22 mouse cellular contexts compared by ENCODE assay signal in genomic region chr7:3715249-3715648, GRCm38 (mm10). TPM values are rescaled to one million over a fixed set of nuclear protein-coding genes. Genes with fewer than 3 reads are reported as not detected.
DNase-seq lines count a peak whose midpoint lies in the region; ATAC-seq and TF ChIP-seq lines count a peak whose summit lies in the region.
"Had no signal": no experiment of that assay in that cellular context is flagged by ENCODE, and none has a peak within 500 bp of the region (broad histone marks: within the 10 kb centered on the region; RNA-seq: fewer than 3 reads in every experiment).

No protein-coding gene starts in this region.

- H3K9ac ChIP-seq in MEL (ENCODE audit: control insufficient read depth, low read depth, low read length, poor library complexity, severe bottlenecking): no peak overlapping the region
- H3K9ac ChIP-seq: embryonic facial prominence, embryonic 15.5 days; heart, embryonic 12.5 days; hindbrain, embryonic 12.5 days had no signal

- peaks cover 0 to 9% of the 10 kb centered on the region in 2 experiments; a peak in 2 of 4 replicates for H3K4me1 ChIP-seq in MEL (ENCODE audit: control insufficient read depth in 1 of 2, insufficient read depth in 2 of 2, low read length in 2 of 2)
- peaks cover 52% of the 10 kb centered on the region for H3K4me1 ChIP-seq in bone marrow macrophage, adult 2 months (ENCODE audit: control insufficient read depth, insufficient read depth, low read length)
- H3K4me1 ChIP-seq: embryonic facial prominence, embryonic 15.5 days; heart, embryonic 12.5 days; hindbrain, embryonic 12.5 days had no signal

- no peak overlapping the region for H3K27ac ChIP-seq in layer of hippocampus, adult 2 months
- no peak overlapping the region for H3K27ac ChIP-seq in MEL (ENCODE audit: control insufficient read depth, low read depth, low read length)
- 0 out of 2 replicates have a peak overlapping the region, but pooled peaks have one; percentile 25 for H3K27ac ChIP-seq in bone marrow macrophage, adult 2 months (ENCODE audit: insufficient read depth, low read depth, low read length)
- H3K27ac ChIP-seq: embryonic facial prominence, embryonic 15.5 days; hindbrain, embryonic 12.5 days had no signal

- H3K79me2 ChIP-seq in MEL (ENCODE audit: control insufficient read depth, insufficient read depth, low read length, poor library complexity): no peaks in the 10 kb centered on the region

- peaks cover 0 to 2% of the 10 kb centered on the region in 2 experiments; a peak in 1 of 4 replicates for H3K36me3 ChIP-seq in MEL (ENCODE audit: control insufficient read depth in 1 of 2, insufficient read depth in 2 of 2, low read length in 2 of 2)
- H3K36me3 ChIP-seq: embryonic facial prominence, embryonic 15.5 days; G1E; heart, embryonic 12.5 days; hindbrain, embryonic 12.5 days had no signal

- ATAC-seq in megakaryocyte, adult 5-6 weeks (ENCODE audit: poor library complexity, severe bottlenecking): peak; percentile 53
- ATAC-seq: CD4-positive, CD25-positive, alpha-beta regulatory T cell, adult 4 months; forebrain, embryonic 16.5 days; hindbrain, embryonic 16.5 days; inflammation-experienced regulatory T-cells, adult 6 months had no signal

- no peak for TF ChIP-seq CTCF in layer of hippocampus, adult 2 months (conservative IDR thresholded peaks at IDR 0.05)
- no peak for TF ChIP-seq CTCF in MEL (IDR thresholded peaks at IDR 0.05 in 2 of 3, conservative IDR thresholded peaks at IDR 0.05 in 1 of 3; ENCODE audit: control insufficient read depth in 1 of 3, insufficient read depth in 1 of 3, low read depth in 2 of 3, low read length in 3 of 3, poor library complexity in 1 of 3, severe bottlenecking in 1 of 3)
- TF ChIP-seq CTCF in bone marrow macrophage, adult 2 months (IDR thresholded peaks at IDR 0.05; ENCODE audit: low read depth, low read length): no peak

- no peaks in the 10 kb centered on the region for H3K9me3 ChIP-seq in MEL (replicated peaks; ENCODE audit: insufficient read depth, low read length)
- H3K9me3 ChIP-seq: embryonic facial prominence, embryonic 15.5 days; G1E; heart, embryonic 12.5 days; hindbrain, embryonic 12.5 days had no signal

- DNase-seq in layer of hippocampus, postnatal 10 days (ENCODE audit: low spot score in 2 of 2): peak; percentile 2 to 7
- DNase-seq in layer of hippocampus, adult 2 months (ENCODE audit: low spot score in 2 of 2): no peak
- DNase-seq in MEL (ENCODE audit: low read depth, low spot score): peak; percentile 32
- no peak for DNase-seq in cerebellum, adult 9-11 months
- DNase-seq in cerebellum, adult 8-10 months: no peak
- DNase-seq in cerebellum, postnatal 25 days: no peak
- DNase-seq: adrenal gland, postnatal 10 days; B cell, adult 2 months; cerebellum, adult 9-10 months; embryo, embryonic 11 days; gastrocnemius, postnatal 10 days; heart, postnatal 36 days had no signal

- H3K27me3 ChIP-seq in MEL (ENCODE audit: control insufficient read depth in 1 of 2, insufficient read depth in 2 of 2, low read length in 2 of 2): no peaks in the 10 kb centered on the region
- H3K27me3 ChIP-seq: embryonic facial prominence, embryonic 15.5 days; heart, embryonic 12.5 days; hindbrain, embryonic 12.5 days had no signal

- H3K4me3 ChIP-seq in layer of hippocampus, adult 2 months: no peak overlapping the region
- H3K4me3 ChIP-seq in MEL (ENCODE audit: control insufficient read depth in 1 of 2, insufficient read depth in 1 of 2, low read depth in 2 of 2, low read length in 2 of 2): no peak overlapping the region
- H3K4me3 ChIP-seq in bone marrow macrophage, adult 2 months (ENCODE audit: insufficient read depth, low read length): no peak overlapping the region
- H3K4me3 ChIP-seq: embryonic facial prominence, embryonic 15.5 days; heart, embryonic 12.5 days; hindbrain, embryonic 12.5 days had no signal

- no peak for TF ChIP-seq EP300 in MEL (IDR thresholded peaks at IDR 0.05; ENCODE audit: low read depth in 1 of 2, low read length in 2 of 2)

- no peak for TF ChIP-seq POLR2A in MEL (IDR thresholded peaks at IDR 0.05; ENCODE audit: control insufficient read depth in 1 of 2, insufficient read depth in 1 of 2, low read depth in 1 of 2, low read length in 2 of 2, poor library complexity in 1 of 2)
- TF ChIP-seq POLR2A in bone marrow macrophage, adult 2 months (IDR thresholded peaks at IDR 0.05; ENCODE audit: borderline replicate concordance, low read depth, low read length): no peak

- no peak for TF ChIP-seq RAD21 in MEL (IDR thresholded peaks at IDR 0.05; ENCODE audit: low read depth, low read length)

TF ChIP-seq in MEL, 35 proteins besides CTCF, POLR2A, EP300 and RAD21 (continues in another document):
- TF ChIP-seq USF2 (IDR thresholded peaks at IDR 0.05; ENCODE audit: borderline replicate concordance in 1 of 2, insufficient read depth in 1 of 2, low read depth in 1 of 2, low read length in 2 of 2) (no peak), BHLHE40 (IDR thresholded peaks at IDR 0.05; ENCODE audit: borderline replicate concordance, low read depth, low read length) (no peak), MEF2A (IDR thresholded peaks at IDR 0.05; ENCODE audit: extremely low read depth, insufficient replicate concordance, low read depth, low read length, poor library complexity, severe bottlenecking) (no peak), E2F4 (IDR thresholded peaks at IDR 0.05; ENCODE audit: borderline replicate concordance, low read depth, low read length) (no peak), MAFK (IDR thresholded peaks at IDR 0.05; ENCODE audit: borderline replicate concordance, low read depth, low read length) (no peak), ETS1 (IDR thresholded peaks at IDR 0.05; ENCODE audit: low read depth, low read length) (no peak), POLR2AphosphoS5 (IDR thresholded peaks at IDR 0.05; ENCODE audit: borderline replicate concordance, low read depth, low read length) (no peak), ZC3H11A (IDR thresholded peaks at IDR 0.05; ENCODE audit: low read depth, low read length) (no peak), KAT2A (conservative IDR thresholded peaks at IDR 0.05; ENCODE audit: low read depth, low read length) (no peak), HCFC1 (IDR thresholded peaks at IDR 0.05; ENCODE audit: low read depth, low read length) (no peak), ZNF384 (IDR thresholded peaks at IDR 0.05; ENCODE audit: low read depth, low read length) (no peak), MXI1 (IDR thresholded peaks at IDR 0.05; ENCODE audit: low read depth, low read length) (no peak), MAZ (IDR thresholded peaks at IDR 0.05; ENCODE audit: low read depth, low read length) (no peak), NELFE (IDR thresholded peaks at IDR 0.05; ENCODE audit: low read depth, low read length) (no peak), CHD1 (IDR thresholded peaks at IDR 0.05; ENCODE audit: low read depth, low read length) (no peak)

RNA-seq across cellular contexts. Expression of gene Pirb, which starts 4.9 kb away (rescaled TPM):
- total RNA-seq in layer of hippocampus, postnatal 10 days (2021): under 1 TPM in 1 of 2 experiments, not detected in 1; 0.14 TPM
- under 1 TPM in 1 of 2 experiments, not detected in 1; 0.36 TPM for total RNA-seq in layer of hippocampus, adult 2 months (2021)
- total RNA-seq in MEL (2012; rRNA removed): 0.12 and 0.20 TPM in 2 replicates
- polyA plus RNA-seq in MEL (2012; ENCODE audit: insufficient read depth in 1 of 2, insufficient read length in 2 of 2, low read depth in 1 of 2, low replicate concordance in 2 of 2, missing spikeins in 1 of 2): under 1 TPM in 1 of 2 experiments, not detected in 1; 0.56 TPM
- 642 and 647 TPM in 2 replicates for polyA plus RNA-seq in bone marrow macrophage, adult 2 months (2012; ENCODE audit: insufficient read depth, insufficient read length, missing spikeins)
- total RNA-seq in megakaryocyte, adult 5-6 weeks (2015): 366 and 379 TPM in 2 replicates
- 233 and 235 TPM in 2 replicates for total RNA-seq in megakaryocyte, adult 5-6 weeks (2017)

RNA-seq across cellular contexts. Expression of gene Rps9, which starts 11.5 kb away (rescaled TPM):
- total RNA-seq in layer of hippocampus, postnatal 10 days (2021): 100 to 1,000 TPM; 554 to 633 TPM
- total RNA-seq in layer of hippocampus, adult 2 months (2021): 100 to 1,000 TPM; 387 to 404 TPM
- total RNA-seq in MEL (2012; rRNA removed): 2,912 and 2,921 TPM in 2 replicates
- polyA plus RNA-seq in MEL (2012; ENCODE audit: insufficient read depth in 1 of 2, insufficient read length in 2 of 2, low read depth in 1 of 2, low replicate concordance in 2 of 2, missing spikeins in 1 of 2): 1,000 to 10,000 TPM in 1 of 2 experiments, not detected in 1; 2,284 TPM
- polyA plus RNA-seq in bone marrow macrophage, adult 2 months (2012; ENCODE audit: insufficient read depth, insufficient read length, missing spikeins): 1,730 and 1,840 TPM in 2 replicates
- total RNA-seq in megakaryocyte, adult 5-6 weeks (2015): 1,476 and 1,615 TPM in 2 replicates
- total RNA-seq in megakaryocyte, adult 5-6 weeks (2017): 1,141 and 1,307 TPM in 2 replicates

RNA-seq across cellular contexts. Expression of gene Mboat7, which starts 21.9 kb away (rescaled TPM):
- total RNA-seq in layer of hippocampus, postnatal 10 days (2021): 100 to 1,000 TPM; 142 to 146 TPM
- total RNA-seq in layer of hippocampus, adult 2 months (2021): 100 to 1,000 TPM; 160 to 170 TPM
- 31.1 and 33.9 TPM in 2 replicates for total RNA-seq in MEL (2012; rRNA removed)
- 100 to 1,000 TPM in 1 of 2 experiments, not detected in 1; 113 TPM for polyA plus RNA-seq in MEL (2012; ENCODE audit: insufficient read depth in 1 of 2, insufficient read length in 2 of 2, low read depth in 1 of 2, low replicate concordance in 2 of 2, missing spikeins in 1 of 2)
- 79.5 and 93.8 TPM in 2 replicates for polyA plus RNA-seq in bone marrow macrophage, adult 2 months (2012; ENCODE audit: insufficient read depth, insufficient read length, missing spikeins)
- total RNA-seq in megakaryocyte, adult 5-6 weeks (2015): 96.2 and 102 TPM in 2 replicates
- 47.2 and 55.7 TPM in 2 replicates for total RNA-seq in megakaryocyte, adult 5-6 weeks (2017)

RNA-seq across cellular contexts. Expression of gene Tsen34, which starts 22.6 kb away (rescaled TPM):
- 10 to 100 TPM; 85.9 to 97.3 TPM for total RNA-seq in layer of hippocampus, postnatal 10 days (2021)
- total RNA-seq in layer of hippocampus, adult 2 months (2021): 10 to 100 TPM; 80.2 to 84.8 TPM
- total RNA-seq in MEL (2012; rRNA removed): 16.0 and 17.1 TPM in 2 replicates
- polyA plus RNA-seq in MEL (2012; ENCODE audit: insufficient read depth in 1 of 2, insufficient read length in 2 of 2, low read depth in 1 of 2, low replicate concordance in 2 of 2, missing spikeins in 1 of 2): 10 to 100 TPM in 1 of 2 experiments, not detected in 1; 21.7 TPM
- polyA plus RNA-seq in bone marrow macrophage, adult 2 months (2012; ENCODE audit: insufficient read depth, insufficient read length, missing spikeins): 56.5 and 59.4 TPM in 2 replicates
- 30.0 and 34.0 TPM in 2 replicates for total RNA-seq in megakaryocyte, adult 5-6 weeks (2015)
- 25.3 and 28.3 TPM in 2 replicates for total RNA-seq in megakaryocyte, adult 5-6 weeks (2017)

RNA-seq across cellular contexts. Expression of gene Tmc4, which starts 37.9 kb away (rescaled TPM):
- total RNA-seq in layer of hippocampus, postnatal 10 days (2021): 1 to 10 TPM; 5.0 to 6.0 TPM
- total RNA-seq in layer of hippocampus, adult 2 months (2021): 1 to 10 TPM; 4.3 to 9.7 TPM
- total RNA-seq in MEL (2012; rRNA removed): 2.0 and 2.7 TPM in 2 replicates
- polyA plus RNA-seq in MEL (2012; ENCODE audit: insufficient read depth in 1 of 2, insufficient read length in 2 of 2, low read depth in 1 of 2, low replicate concordance in 2 of 2, missing spikeins in 1 of 2): 10 to 100 TPM in 1 of 2 experiments, not detected in 1; 16.8 TPM
- 5.8 and 8.3 TPM in 2 replicates for polyA plus RNA-seq in bone marrow macrophage, adult 2 months (2012; ENCODE audit: insufficient read depth, insufficient read length, missing spikeins)
- 9.0 and 9.9 TPM in 2 replicates for total RNA-seq in megakaryocyte, adult 5-6 weeks (2015)
- total RNA-seq in megakaryocyte, adult 5-6 weeks (2017): 9.8 and 11.8 TPM in 2 replicates

Comparison
In these comparisons a context has a peak if more than half of its experiments do, and no peak if none do; other contexts are left out.
1. DNase-seq: peak in layer of hippocampus, postnatal 10 days (2 of 2) and MEL (single experiment); none in layer of hippocampus, adult 2 months (0 of 2), cerebellum, adult 9-11 months (single experiment), cerebellum, adult 8-10 months (single experiment) and cerebellum, postnatal 25 days (0 of 2).
2. RNA of gene Pirb, which starts 4.9 kb away (total RNA-seq): 233 to 379 TPM in megakaryocyte, adult 5-6 weeks; 0.36 TPM in layer of hippocampus, adult 2 months, 0.14 TPM in layer of hippocampus, postnatal 10 days and 0.12 to 0.20 TPM in MEL; every median in the first group is over 100 times any median in the second.